Mouse (Mus musculus): ENCODE measurements around the gene Gm28048.

The Gm28048 gene

DNA sequence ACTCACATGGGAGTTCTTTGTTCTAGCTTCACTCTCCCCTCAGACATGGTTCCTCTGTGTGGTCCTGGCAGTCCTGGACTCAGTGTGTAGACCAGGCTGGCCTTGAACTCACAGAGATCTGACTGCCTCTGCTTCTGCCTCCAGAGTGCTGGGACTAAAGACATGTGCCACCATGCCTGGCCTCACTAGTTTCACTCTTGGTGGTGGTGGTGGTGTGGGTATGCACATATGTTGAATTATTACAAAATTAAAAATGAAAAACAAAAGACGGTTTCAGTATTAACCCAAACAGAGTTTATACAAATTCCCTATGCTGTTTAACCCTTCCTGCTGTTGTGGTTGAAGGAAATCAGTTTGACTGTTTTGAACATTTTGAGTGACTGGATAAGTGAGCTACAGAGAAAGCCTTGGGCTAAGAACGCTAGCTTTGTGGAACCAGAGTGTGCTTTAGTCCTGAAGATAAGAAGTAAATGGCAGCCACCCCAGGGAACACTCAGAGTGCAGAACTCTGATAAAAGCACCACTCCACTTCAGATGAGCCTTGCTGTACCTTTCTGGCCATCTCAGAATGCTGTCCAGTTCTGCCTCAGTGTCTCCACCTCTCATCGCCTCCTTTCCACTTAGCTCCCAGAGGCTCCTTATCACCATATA is 105.1 kb downstream of the Gm28048 start:
- in situ Hi-C loops (cut with MboI; ENCODE audit: low pct_unique_long_range_greater_than_20kb in 1 of 2, low sequenced_read_pairs in 2 of 2, unreplicated experiment in 1 of 2): no loop called here

GRCm38 (mm10) chr11:22875279-22875678 is 106.6 kb downstream of the Gm28048 start:
- in situ Hi-C loops (cut with MboI; ENCODE audit: low pct_unique_long_range_greater_than_20kb in 1 of 2, low sequenced_read_pairs in 2 of 2, unreplicated experiment in 1 of 2): no loop called here

GRCm38 (mm10) chr11:22874747-22875146 is 107.1 kb downstream of the Gm28048 start:
- in situ Hi-C loops (cut with MboI; ENCODE audit: low pct_unique_long_range_greater_than_20kb in 1 of 2, low sequenced_read_pairs in 2 of 2, unreplicated experiment in 1 of 2): no loop called here

GRCm38 (mm10) chr11:22873383-22873782 is 108.5 kb downstream of the Gm28048 start:
- in situ Hi-C loops (cut with MboI; ENCODE audit: low pct_unique_long_range_greater_than_20kb in 1 of 2, low sequenced_read_pairs in 2 of 2, unreplicated experiment in 1 of 2): no loop called here

GRCm38 (mm10) chr11:22872307-22872680 is 109.6 kb downstream of the Gm28048 start:
- in situ Hi-C loops (cut with MboI; ENCODE audit: low pct_unique_long_range_greater_than_20kb in 1 of 2, low sequenced_read_pairs in 2 of 2, unreplicated experiment in 1 of 2): no loop called here

DNA sequence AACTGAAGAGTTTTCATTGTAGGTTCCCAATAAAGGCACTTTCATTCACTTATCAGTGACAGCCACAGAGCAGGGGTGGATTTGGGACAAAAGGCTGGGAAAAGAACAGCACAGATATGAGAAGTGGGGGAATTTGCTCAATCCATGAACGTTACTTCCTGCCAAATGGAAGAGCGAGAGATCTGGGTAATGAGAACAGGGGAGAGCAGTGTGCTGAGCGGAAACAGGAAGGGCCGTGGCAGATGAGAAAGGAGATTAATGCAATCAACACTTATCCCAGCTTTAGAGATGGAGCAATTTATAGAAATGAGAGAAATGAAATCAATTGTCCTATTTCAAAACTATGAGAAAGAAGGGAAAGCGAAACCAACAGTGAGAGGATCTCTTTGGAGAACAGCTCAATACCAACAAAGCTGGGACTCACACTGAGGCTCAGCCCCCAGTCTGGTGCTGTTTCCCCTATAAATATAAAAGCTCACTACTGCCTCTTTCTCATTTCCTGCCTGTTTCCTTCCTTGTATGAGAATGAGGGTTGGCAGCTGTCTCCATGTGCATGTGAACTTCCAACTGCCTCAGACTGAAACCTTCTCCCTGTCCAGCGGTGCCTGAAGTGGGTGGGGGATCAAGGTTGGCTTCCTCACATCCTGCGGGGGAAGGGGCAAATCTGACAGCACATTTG is 110.1 kb downstream of the Gm28048 start:
- in situ Hi-C loops (cut with MboI; ENCODE audit: low pct_unique_long_range_greater_than_20kb in 1 of 2, low sequenced_read_pairs in 2 of 2, unreplicated experiment in 1 of 2): no loop called here

DNA sequence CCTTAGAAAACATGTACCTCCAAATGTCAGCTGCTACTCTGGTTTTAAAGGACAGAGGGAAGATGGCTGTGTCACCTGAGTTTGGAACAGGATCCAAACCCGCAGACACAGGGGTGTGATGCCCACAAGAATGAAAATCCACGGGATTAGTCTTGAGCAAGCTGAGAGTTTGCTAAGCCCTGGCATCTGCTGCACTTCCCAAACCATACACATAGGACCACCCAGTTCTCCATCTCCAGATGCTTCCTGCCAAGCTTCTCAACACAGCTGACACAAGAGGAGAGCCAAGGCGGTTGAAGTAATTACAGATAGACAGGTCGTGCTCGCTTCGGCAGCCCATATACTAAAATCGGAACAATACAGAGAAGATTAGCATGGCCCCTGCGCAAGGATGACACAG is 113.3 kb downstream of the Gm28048 start:
- in situ Hi-C loops (cut with MboI; ENCODE audit: low pct_unique_long_range_greater_than_20kb in 1 of 2, low sequenced_read_pairs in 2 of 2, unreplicated experiment in 1 of 2): no loop called here

GRCm38 (mm10) chr11:22867691-22868090 is 114.2 kb downstream of the Gm28048 start:
- in situ Hi-C loops (cut with MboI; ENCODE audit: low pct_unique_long_range_greater_than_20kb in 1 of 2, low sequenced_read_pairs in 2 of 2, unreplicated experiment in 1 of 2): no loop called here

GRCm38 (mm10) chr11:22865635-22866246 is 116.1 kb downstream of the Gm28048 start:
- in situ Hi-C loops (cut with MboI; ENCODE audit: low pct_unique_long_range_greater_than_20kb in 1 of 2, low sequenced_read_pairs in 2 of 2, unreplicated experiment in 1 of 2): no loop called here

GRCm38 (mm10) chr11:22864305-22865060 is 117.4 kb downstream of the Gm28048 start:
- in situ Hi-C loops (cut with MboI; ENCODE audit: low pct_unique_long_range_greater_than_20kb in 1 of 2, low sequenced_read_pairs in 2 of 2, unreplicated experiment in 1 of 2): loop anchor here in 1 of 2 experiments (5.0 kb wide), 1 partner anchor 87 kb away; no protein-coding TSS in a partner anchor

DNA sequence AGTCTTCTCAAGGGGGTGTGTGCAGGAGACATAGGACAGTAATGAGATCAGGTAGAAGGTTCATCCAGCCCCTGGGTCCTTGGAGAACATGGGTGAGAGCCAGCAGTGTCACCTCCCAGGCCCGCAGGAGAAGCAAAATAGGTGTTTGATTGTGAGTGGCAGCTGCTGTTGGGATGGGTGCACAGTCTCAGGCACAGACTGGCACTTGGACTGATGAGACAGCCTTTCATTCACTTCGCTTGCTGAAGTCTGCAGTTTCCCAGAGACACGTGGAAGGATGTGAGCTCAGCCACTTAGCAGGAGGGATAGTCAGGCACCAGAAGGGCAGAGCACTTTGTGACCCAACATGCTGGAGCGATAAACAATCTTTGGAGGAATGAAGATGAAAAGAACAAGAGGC is 118.3 kb downstream of the Gm28048 start:
- in situ Hi-C loops (cut with MboI; ENCODE audit: low pct_unique_long_range_greater_than_20kb in 1 of 2, low sequenced_read_pairs in 2 of 2, unreplicated experiment in 1 of 2): loop anchor here in 1 of 2 experiments (5.0 kb wide), 1 partner anchor 86 kb away; no protein-coding TSS in a partner anchor

DNA sequence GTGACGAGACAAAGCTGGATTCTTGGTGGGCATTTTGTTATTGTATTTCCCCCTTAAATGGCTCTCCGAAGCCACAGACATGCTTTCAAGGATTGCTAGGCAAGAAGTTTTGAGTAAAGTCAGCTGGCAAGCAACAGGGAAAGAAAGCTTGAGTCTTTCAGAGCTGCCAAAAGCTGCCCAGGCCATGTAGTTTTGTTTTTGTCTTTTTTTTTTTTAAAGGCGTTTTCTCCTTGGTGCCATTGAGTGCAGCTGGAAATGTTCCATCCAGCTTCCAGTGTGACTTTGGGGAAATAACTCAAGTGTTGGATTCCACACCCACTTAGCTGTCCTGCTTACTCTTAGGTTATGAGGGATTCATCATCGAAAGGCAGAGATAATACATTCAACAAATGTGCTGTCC is 120.6 kb downstream of the Gm28048 start:
- in situ Hi-C loops (cut with MboI; ENCODE audit: low pct_unique_long_range_greater_than_20kb in 1 of 2, low sequenced_read_pairs in 2 of 2, unreplicated experiment in 1 of 2): loop anchor here in 1 of 2 experiments (5.0 kb wide), 1 partner anchor 84 kb away; no protein-coding TSS in a partner anchor

DNA sequence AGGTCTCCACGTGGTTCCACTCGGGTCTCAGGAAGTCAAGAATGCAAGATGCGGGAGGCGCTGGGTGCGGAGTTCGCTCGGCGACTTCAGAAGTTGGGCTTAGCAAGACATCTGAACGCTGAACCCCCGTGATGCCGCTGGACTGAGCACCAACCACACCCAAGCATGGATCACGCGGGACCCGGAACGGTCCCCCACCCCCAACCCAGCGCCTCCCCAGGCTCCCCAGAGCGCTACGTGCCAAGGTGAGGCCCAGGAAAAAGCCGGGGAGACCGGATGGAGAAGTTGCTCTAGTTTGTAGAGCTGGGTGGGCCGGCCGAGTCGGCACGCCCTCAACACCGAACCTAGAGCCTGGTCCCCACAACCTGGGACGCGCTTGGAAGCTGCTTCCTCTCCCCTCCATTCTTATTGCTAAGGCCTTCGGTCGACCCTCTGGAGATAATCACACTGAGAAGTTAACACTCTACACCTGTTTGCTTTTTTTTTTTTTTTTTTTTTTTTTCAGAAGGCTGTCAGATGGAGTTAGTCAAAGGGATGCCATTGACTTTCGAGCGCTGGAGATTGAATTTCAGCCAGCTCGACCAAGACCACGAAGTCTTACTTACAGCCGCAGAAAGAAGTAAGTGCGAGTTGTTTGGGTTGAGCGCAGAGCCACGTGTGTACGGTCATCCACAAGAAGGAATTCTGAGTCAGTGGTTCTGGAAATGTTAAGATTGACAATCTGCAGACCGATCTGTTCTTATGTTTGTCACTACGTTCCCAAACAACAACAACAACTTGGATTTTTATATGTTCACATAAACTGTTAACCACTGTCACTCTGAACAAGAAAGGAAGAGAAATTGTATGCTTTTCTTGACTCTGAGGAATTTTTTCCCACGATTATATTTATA is 121.3 kb downstream of the Gm28048 start, which contains the start of gene B3gnt2:
TSS of gene B3gnt2 (minus strand) at position 627 of the 893 bp plus-strand sequence.
- in situ Hi-C loops (cut with MboI; ENCODE audit: low pct_unique_long_range_greater_than_20kb in 1 of 2, low sequenced_read_pairs in 2 of 2, unreplicated experiment in 1 of 2): loop anchor here in 1 of 2 experiments (5.0 kb wide), 1 partner anchor 83 kb away; no protein-coding TSS in a partner anchor

- in situ Hi-C loops (cut with MboI; ENCODE audit: low pct_unique_long_range_greater_than_20kb in 1 of 2, low sequenced_read_pairs in 2 of 2, unreplicated experiment in 1 of 2): loop anchor here in 1 of 2 experiments (5.0 kb wide), 1 partner anchor 82 kb away; no protein-coding TSS in a partner anchor
Measured at GRCm38 (mm10) chr11:22859633-22860334, 122.1 kb downstream of the Gm28048 start.

GRCm38 (mm10) chr11:22859301-22859632 is 122.6 kb downstream of the Gm28048 start:
- in situ Hi-C loops (cut with MboI; ENCODE audit: low pct_unique_long_range_greater_than_20kb in 1 of 2, low sequenced_read_pairs in 2 of 2, unreplicated experiment in 1 of 2): no loop called here

DNA sequence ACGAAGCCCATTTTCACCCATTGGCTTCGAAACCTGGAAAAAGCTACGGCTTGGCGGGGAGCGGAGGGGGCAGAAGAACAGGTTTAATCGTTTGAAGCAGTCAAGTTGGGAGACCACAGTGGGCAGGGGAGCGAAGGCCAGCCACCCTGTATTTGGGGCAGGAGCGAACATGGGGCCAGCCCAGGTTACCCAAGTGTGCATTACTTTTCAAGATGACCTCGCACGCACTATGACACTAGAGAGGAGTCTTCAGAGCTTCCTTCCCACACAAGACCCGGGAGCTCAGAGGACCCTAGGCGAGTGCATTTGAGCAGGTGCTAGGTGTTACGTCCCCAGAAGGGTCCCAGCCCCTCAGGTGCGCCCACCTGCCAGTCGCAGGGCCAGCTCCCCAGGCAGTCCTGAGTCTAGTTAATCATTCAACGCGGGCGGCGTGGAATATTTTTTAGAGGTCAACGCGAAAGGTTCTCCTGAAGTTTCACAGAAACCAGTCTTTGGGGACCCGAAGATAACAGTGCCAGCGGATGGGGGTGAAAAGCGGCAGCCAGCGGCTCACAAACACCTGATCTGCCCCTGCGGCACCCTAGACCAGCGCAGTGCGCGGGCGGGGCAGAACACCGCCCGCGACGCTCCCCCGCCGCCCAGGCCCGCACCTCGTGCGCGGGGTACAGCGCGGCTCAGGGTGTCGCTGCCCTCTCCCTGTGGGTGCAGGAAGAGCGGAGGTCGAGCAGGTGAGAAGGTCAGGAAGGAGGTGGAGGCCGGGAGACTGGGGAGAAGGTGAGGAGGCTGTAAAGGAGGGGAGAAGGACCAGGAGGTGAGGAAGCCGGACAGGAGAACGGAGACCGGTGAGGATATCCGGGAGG is 123.2 kb downstream of the Gm28048 start:
- in situ Hi-C loops (cut with MboI; ENCODE audit: low pct_unique_long_range_greater_than_20kb in 1 of 2, low sequenced_read_pairs in 2 of 2, unreplicated experiment in 1 of 2): no loop called here

Data from mouse embryonic stem cell (cell line).